Mouse (Mus musculus) embryonic stem cell, embryonic (primary cell): ENCODE measurements around the gene A930004D18Rik.

Experiments
- CTCF ChIA-PET, 4 experiments: fragments of 300-600 bp in 2 of 4; fragments of 350-600 bp in 2 of 4; sonication (Branson Sonifier 250); formaldehyde crosslinking; loops; one replicate each; lab custom pipeline; 2022; ENCODE audit warnings: inconsistent platforms in 2 of 4; lab: Charles Lee
- POLR2A ChIA-PET, 4 experiments: fragments of 300-600 bp in 2 of 4; fragments of 350-600 bp in 2 of 4; sonication (Branson Sonifier 250); formaldehyde crosslinking; loops; one replicate each; lab custom pipeline; 2022; ENCODE audit warnings: antibody characterized with exemption in 4 of 4, inconsistent platforms in 1 of 4; lab: Charles Lee

A930004D18Rik gene

DNA sequence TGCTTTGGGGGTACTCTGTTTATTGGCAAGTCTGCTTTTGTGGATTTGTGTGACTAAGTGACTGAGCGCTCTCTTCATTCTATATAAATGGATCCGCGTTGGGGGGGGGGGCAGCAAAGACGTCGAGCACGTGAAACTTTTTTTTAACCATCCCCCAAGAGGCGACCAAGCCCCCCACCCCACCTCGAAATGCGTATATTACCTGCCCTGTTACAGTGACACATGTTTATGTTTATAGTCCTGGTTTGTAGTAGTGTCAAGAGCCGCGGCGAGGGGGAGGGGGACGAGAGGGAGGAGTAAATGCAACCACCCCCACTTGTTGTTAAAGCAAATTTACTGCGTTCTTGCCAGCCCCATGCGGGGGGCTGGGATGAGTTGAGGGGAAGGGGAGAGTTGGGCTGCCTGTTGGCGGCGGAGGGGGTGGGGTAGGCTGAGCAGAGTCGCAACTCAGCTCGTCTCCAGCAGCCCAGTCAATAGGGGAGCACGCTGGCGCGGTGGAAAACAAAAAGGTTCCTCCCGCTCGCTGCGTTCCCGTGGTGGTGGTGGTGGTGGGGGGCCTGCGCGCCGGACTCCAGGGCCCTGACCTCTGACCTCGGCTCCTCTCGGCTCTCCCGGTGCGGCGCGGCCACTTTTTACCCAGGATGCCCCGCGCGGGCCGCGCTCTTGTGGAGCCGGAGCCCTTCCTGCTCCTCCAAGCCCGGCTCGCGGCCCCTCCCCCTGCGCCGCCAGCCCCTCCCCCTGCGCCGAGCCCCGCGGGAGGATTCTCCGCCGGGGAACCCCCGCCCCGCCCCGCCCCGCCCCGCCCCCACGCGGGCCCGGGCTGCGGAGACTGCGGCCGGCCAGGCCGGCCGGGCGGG, 18.6 kb upstream of the A930004D18Rik start:
- ChIA-PET CTCF (no interaction called here), POLR2A (interaction anchor here (0.8 to 5.8 kb wide), 26 partner anchors 7 to 157 kb away, joined by 3 to 58 read pairs (median 4); partner anchors contain the start of gene Skida1 (in 1 of the 4))

DNA sequence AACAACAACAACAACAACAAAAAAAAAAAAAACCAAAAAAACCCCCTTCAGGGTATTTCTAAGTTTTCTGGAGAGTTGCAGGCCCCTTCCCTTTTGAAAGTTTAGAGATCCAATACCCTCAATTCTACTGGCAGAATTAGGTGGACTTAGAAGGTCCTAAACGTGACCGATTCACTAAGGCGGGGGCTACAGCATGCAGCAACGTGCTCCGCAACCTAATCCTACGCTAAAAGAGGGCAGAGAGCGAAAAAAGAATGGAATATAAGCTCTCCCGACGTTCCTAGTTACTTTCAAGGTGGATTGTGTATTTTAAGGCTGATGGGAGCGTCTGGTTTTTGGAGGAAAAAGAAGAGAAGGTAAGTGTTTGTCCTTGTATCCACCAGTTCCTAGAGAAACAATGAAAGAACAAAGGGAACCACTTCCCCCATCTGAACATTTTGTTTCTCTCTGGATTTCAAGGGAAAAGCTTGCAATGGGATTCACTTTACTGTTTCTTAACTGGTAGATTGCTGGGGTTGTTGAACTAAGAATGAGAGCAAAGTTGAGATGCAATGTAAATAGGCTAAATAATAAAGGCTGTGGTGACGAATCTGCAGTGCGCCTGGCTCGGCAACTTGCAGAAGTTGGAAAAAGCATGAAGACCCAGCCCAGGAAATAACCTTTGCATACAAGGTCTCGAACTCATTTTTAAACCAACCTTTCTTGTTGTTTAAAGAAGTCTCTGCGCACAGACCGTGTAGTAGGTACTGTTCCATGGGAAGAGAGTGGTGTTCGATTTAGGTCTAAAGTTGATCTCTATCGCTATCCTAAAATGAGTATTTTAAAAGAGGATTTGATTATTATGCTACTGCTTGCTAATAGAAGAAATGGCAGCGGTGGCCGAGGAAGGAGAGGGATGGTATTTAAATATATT, 17.7 kb upstream of the A930004D18Rik start, which contains the start of gene Mllt10:
Mllt10 (plus strand) TSS at position 222 of the 913 bp plus-strand sequence.
- CTCF ChIA-PET, result no interaction called here
- POLR2A ChIA-PET, result interaction anchor here (0.8 to 5.8 kb wide), 15 partner anchors 9 to 119 kb away, joined by 3 to 58 read pairs (median 4); no protein-coding TSS in a partner anchor

DNA sequence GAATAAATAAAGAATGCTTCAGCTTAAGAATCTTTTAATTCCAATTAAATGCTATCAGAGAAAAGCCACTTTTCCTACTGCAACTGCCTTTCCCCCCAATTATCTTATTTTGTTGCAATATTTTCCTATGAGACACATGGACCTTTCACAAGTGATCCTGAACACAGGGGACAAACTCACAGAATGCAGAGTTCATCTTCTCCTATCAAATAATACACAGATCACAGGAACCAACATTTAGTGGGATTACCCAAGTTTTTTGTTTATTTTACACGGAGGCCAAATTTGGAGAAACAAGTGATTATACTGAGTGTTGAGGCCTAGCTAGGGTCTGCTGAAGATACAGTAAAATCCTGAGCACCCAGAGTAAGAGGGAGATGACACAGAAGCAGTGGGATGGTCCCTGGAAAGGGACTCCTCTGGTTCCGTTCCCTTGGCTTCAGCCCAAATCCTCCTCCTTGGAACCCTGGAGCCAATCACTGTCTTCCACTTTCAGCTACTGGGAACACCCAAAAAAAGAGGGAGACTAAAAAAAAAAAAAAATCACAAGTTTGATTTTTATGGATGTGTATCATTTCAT, 16.5 kb upstream of the A930004D18Rik start:
- ChIA-PET CTCF (interaction anchor here in 1 of 4 experiments (0.6 kb wide), 1 partner anchor 166 kb away, joined by 5 read pairs; no protein-coding TSS in a partner anchor), POLR2A (interaction anchor here in 2 of 4 experiments (1.1 to 5.8 kb wide), 6 partner anchors 10 to 25 kb away, joined by 3 to 58 read pairs (median 4); partner anchors contain the start of gene A930004D18Rik (in 1 of the 2))

DNA sequence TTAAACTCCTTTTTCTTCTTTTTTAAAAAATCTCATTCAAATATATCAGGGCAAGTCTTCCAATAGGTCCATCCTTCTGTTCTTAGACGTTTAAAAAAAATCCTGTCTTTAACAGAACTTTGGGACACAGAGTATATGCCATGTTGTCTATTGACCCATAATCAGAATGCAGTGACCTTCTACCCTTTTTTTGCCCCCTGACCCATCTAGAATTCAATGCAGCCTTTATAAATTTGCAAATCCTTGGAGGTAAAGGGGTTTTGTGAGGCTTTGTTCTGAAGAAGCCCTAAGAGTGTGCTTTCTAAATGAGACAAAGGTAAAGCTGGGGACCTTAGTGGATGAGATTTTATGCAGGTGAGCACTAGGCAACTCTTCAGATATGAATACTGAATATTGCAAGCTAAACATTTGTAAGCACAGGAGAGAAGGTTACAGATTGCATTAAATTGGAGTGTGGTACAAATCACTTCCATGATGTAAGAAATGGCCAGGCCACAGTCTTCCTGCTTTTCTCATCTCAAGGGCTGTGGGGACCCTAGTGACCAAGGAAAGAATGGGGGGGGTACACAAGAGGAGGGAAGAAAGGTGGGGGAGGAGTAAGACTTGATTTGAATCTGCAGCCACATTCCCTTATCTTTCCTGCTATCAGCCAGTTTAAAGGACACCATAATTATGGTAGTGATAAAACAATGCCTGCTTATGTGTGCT, 15.9 kb upstream of the A930004D18Rik start:
- CTCF ChIA-PET, result interaction anchor here in 1 of 4 experiments (0.6 kb wide), 1 partner anchor 167 kb away, joined by 5 read pairs; no protein-coding TSS in a partner anchor
- POLR2A ChIA-PET, result interaction anchor here in 2 of 4 experiments (1.1 to 5.8 kb wide), 5 partner anchors 10 to 25 kb away, joined by 3 to 58 read pairs (median 5); partner anchors contain the start of gene A930004D18Rik (in 1 of the 2)

DNA sequence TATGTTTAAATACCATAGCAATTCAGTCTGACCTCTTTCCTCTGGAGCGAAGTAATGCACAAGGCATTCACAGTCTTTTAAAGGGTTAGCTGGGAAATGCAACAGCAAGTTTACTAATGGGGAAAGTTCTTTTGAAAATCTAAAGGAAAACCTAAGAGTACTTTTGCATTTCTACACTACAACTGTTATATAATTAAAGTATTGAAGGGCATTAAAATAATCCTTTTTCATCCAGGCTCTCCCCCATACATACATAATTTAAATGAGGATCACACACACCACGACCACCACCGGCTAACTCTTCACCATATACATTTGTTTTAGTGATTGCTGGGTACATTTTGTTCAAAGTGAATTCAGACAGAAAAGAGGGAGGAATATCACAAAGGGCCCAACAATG, 15.0 kb upstream of the A930004D18Rik start:
- CTCF ChIA-PET, result no interaction called here
- POLR2A ChIA-PET, result interaction anchor here in 1 of 4 experiments (2.0 to 5.8 kb wide), 2 partner anchors 16 to 22 kb away, joined by 5 to 58 read pairs; partner anchors contain the start of gene A930004D18Rik

DNA sequence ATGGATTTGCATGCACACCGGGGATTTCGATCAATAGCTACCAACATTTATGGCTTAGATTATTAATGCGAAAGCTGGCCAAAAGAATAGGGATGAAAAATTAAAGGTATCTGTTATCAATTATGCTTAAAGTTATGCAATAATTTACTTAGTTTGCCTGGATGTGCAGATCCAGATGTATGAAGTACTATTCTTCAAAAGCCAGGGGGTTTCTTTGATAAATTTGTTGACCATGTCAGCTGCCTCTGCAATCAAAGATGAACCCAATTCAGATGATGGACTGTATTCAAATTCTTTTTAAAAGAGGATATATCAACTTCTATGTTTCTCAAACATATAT, 14.3 kb upstream of the A930004D18Rik start:
- ChIA-PET POLR2A (interaction anchor here in 2 of 4 experiments (0.8 to 9.3 kb wide), 5 partner anchors 11 to 116 kb away, joined by 3 to 125 read pairs (median 6); no protein-coding TSS in a partner anchor), CTCF (interaction anchor here in 1 of 4 experiments (0.6 kb wide), 1 partner anchor 14 kb away, joined by 3 read pairs; the partner anchor contains the start of gene A930004D18Rik)

DNA sequence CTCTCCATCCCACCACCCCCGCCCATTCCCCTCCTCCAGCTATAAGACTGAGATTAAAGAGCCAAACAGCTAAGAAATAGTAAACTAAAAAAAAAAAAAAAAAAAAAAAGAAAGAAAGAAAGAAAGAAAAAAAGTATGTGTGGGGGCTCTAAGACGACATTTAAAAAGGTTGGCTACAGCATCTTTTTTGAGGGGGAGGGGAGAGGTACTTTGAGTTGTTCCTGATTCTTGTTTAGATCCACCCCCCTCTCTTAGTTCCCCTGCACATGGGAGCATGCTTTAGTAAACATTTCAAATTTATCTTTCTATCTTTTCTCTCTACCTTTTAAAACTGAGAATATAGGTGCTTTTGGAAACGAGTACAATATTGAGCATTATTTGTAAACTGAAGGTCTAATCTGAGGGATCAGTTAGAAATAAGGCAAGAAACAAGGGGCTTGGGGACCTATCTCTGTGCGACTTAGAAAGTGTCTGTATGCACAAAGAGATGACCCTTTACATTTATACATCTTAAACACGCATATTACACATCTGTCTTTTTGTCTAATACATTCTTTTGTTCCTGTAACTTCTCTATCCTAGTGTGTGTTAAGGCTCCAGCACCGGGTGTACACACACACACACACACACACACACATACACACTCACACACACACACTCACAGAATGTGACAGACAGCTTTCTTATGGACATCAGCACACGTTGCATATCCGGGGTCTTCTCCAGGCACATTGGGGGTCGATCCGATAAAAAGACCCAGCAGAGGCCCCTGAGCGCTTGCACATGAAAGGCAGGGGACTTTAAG, 13.7 kb upstream of the A930004D18Rik start:
- CTCF ChIA-PET, result interaction anchor here in 2 of 4 experiments (0.6 kb wide), 2 partner anchors 253 to 645 kb away, joined by 3 to 4 read pairs; no protein-coding TSS in a partner anchor

DNA sequence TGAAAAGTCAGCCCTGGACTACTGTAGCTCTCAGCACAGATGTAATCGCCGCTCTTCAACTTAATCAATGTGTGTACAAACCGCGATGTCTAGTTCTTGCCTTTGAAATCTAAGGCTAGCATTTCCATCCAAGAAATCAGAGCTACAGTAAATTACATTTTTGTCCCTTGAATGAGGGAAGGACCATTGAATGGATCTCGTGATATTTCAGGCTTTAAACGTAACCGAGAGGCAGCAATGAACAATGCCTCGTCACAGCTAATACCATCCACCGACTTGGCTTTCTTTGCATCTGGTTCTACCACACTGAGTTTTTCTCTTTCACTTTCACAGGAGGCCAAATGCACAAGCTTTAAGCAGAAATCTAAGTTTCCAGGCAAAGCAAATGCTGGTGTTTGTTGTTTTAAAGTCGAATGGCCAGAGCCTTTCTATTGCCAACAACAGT, 13.0 kb upstream of the A930004D18Rik start:
- ChIA-PET POLR2A (interaction anchor here (0.6 to 9.3 kb wide), 17 partner anchors 9 to 399 kb away, joined by 3 to 125 read pairs (median 4); no protein-coding TSS in a partner anchor), CTCF (interaction anchor here in 2 of 4 experiments (0.6 kb wide), 2 partner anchors 252 to 645 kb away, joined by 3 to 4 read pairs; no protein-coding TSS in a partner anchor)

More for the DNA sequence above, 13.7 kb upstream of the A930004D18Rik start:
- POLR2A ChIA-PET, result interaction anchor here (0.6 to 9.3 kb wide), 19 partner anchors 10 to 399 kb away, joined by 3 to 125 read pairs (median 4); no protein-coding TSS in a partner anchor

DNA sequence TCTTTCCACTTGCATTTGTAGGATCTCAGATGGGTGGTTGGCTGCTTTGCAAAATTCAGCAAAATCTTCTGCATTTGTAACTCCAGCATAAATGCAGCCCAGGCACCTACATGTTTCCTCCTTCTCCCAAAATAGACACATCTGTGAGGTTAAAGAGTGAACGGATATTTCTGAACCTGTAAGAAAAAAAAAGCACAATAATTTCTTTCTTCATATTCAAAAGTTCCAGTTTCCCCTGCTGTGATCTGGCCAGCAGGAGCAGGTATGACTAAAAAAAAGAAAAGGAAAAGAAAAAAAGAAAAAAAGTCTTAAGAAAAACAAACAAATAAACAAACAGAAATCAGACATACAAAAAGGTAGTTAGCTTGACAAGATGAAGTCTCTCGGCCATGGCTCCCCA, 12.5 kb upstream of the A930004D18Rik start:
- ChIA-PET CTCF (no interaction called here), POLR2A (interaction anchor here in 3 of 4 experiments (0.7 to 9.3 kb wide), 16 partner anchors 7 to 174 kb away, joined by 3 to 125 read pairs (median 8); no protein-coding TSS in a partner anchor)

DNA sequence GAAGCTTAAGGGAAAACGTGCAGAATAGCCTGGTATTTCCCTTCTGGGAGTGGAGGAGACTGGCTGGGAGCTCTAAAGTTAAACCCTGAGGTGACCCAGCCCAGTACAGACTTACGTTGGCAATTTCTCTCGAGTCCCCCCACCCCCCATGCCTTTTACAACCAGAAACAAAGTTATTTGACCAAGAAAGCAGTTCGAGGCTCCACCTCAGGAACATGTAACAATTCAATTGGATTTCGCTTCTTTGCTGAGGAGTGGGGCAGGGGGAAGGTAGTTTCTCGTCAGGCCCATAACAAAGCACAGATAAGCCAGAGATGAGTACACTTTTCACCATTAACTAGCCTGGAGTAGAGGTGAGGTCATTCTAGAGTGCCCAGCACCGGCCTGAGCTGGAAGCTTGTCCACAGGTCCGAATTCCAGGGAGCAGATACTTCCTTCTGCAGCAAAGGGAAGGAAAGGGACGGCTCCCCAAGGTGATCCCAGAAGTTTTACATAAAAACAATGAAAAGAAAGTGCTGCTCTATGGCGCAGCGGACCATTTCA, 11.8 kb upstream of the A930004D18Rik start:
- POLR2A ChIA-PET, result interaction anchor here (0.6 to 9.3 kb wide), 33 partner anchors 8 to 1343 kb away, joined by 3 to 125 read pairs (median 5); partner anchors contain the start of gene A930004D18Rik (in 1 of the 4)

DNA sequence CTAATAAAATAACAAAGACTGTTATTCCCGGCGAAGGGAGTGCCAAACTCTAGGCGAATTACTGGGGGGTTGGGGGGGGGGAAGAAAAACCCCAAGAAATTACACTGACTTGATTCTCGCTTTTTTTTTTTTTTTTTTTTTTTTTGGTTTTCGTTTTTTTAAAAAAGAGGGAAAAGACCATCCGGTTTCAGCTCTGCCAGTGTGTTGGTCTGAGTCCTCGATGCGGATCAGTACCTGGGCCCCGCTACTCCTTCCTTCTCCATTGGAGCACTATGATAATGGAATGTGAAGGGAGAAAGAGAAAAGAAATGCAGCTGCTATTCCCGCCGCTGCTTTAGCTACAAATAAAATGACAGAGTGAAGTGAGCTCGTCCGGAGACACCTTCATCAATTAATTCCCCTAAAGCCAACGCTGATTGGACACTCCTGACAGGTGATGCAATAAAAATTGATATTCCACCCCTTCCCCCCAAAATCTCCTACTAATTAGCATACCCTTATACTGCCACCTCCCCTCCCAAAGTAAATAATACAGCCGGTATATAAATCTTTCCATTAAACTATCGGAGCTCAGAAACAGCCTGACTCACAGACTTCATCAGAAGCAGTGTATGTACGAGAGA, 11.0 kb upstream of the A930004D18Rik start, which contains the start of gene Skida1:
Skida1 (minus strand) TSS at position 599 of the 623 bp plus-strand sequence.
- ChIA-PET POLR2A (interaction anchor here (0.6 to 9.3 kb wide), 31 partner anchors 8 to 1609 kb away, joined by 3 to 125 read pairs (median 5); partner anchors contain the start of genes A930004D18Rik (in 1 of the 4) and Otud1 (in 1 of the 4)), CTCF (interaction anchor here in 2 of 4 experiments (0.7 to 1.1 kb wide), 2 partner anchors 20 to 33 kb away, joined by 3 to 18 read pairs; no protein-coding TSS in a partner anchor)

More for the DNA sequence above, 11.8 kb upstream of the A930004D18Rik start:
- CTCF ChIA-PET, result interaction anchor here in 2 of 4 experiments (0.7 to 1.1 kb wide), 2 partner anchors 21 kb away, joined by 3 to 4 read pairs; no protein-coding TSS in a partner anchor

DNA sequence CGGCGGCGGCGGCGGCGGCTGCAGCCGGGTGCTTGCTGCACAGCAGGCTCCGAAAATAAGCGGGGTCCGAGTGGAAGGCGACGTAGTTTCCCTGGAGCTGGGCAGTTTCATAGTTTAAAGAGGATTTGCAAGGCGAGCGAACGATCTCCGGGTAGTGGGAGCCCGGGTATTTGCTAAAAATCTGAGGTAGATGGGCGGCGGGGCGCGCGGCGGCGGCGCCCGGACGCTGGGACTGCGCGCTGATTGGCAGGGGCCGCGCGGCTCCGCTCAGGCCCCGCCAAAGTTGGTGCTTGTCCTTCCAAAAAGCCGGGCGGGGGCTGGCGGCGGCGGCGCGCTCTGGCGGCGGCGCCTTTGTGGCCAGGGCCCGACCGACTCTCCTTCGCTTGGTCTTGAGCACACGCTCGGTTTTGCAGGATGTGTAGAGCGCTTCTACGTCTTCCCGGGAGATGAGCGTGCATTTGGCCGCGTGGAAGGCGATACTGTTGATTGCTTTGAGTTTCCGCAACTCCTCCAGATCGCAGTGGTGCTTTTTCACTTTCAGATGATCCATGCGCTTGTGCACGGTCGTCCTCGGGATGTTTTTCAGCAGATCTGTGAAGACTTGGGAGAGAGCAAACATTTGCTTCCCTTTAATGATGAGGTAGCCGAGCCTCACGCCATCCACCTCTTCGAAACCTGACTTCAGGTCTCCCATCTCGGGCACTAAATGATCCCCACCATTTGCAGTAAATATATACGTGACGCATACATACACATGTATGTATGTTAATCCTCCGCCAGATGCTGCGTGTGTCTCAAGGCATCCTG, 10.3 kb upstream of the A930004D18Rik start:
- ChIA-PET POLR2A (interaction anchor here in 3 of 4 experiments (0.8 to 9.3 kb wide), 36 partner anchors 8 to 1345 kb away, joined by 3 to 125 read pairs (median 6); partner anchors contain the start of gene A930004D18Rik (in 1 of the 3)), CTCF (interaction anchor here in 2 of 4 experiments (0.7 to 1.4 kb wide), 2 partner anchors 10 to 33 kb away, joined by 3 to 18 read pairs; no protein-coding TSS in a partner anchor)

DNA sequence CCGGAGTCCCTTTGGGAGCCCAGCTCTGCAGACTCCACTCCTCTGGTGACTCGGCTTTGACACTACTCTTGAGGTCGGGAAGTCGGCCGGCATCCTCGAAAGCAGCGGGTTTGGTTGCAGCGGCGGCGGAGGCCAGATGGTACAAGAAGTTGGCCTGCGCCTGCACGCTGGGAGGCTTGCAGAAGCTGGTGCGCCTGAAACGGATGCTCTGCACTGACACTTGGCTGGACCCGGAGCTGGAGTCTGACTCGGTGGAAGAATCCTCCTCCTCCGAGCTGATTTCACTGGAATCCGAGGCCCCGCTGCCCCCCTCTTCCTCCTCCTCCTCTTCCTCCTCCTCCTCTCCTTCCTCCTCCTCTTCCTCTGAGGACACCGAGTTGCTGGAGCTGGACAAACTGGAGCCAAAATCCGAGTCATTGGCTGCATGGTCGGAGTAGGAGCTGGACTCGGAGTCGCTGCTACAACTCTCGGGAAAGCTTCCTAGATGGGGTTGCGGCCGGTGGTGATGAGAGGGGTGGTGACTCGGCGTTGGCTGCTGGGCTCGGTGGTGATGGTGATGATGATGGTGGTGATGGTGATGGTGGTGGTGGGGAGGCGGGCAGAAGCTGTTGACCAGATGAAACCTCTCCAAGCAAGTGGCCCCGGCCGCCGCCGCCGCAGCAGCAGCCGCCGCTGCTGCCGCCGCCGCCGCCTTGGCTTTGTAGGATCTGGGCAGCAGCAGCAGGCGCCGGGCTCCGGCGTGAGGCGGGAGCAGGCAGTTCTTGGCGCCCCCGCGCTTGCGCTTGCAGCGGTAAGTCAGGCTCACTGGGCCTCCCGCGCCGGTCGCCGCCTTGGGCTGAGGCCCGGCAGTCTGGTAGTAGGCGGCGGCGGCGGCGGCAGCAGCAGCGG, 9.5 kb upstream of the A930004D18Rik start:
- ChIA-PET POLR2A (interaction anchor here (0.6 to 9.3 kb wide), 33 partner anchors 8 to 151 kb away, joined by 3 to 125 read pairs (median 4); partner anchors contain the start of genes A930004D18Rik (in 2 of the 4) and Mllt10 (in 2 of the 4)), CTCF (interaction anchor here in 1 of 4 experiments (1.4 kb wide), 1 partner anchor 11 kb away, joined by 3 read pairs; no protein-coding TSS in a partner anchor)
